Mouse (Mus musculus): ENCODE results near the gene Ints1.

Ints1 gene

GRCm38 (mm10) chr5:139717723-139718122, 57.8 kb downstream of the Ints1 start:
- peak; percentile 84 for DNase-seq (ENCODE audit: low spot score)

GRCm38 (mm10) chr5:139706496-139706895, 69.0 kb downstream of the Ints1 start:
- DNase-seq (ENCODE audit: low spot score), result no peak

- peak; percentile 62 for DNase-seq (ENCODE audit: low spot score)
Measured at GRCm38 (mm10) chr5:139702905-139703304, 72.6 kb downstream of the Ints1 start.

- DNase-seq (ENCODE audit: low spot score), result no peak
Measured at GRCm38 (mm10) chr5:139702236-139702635, 73.2 kb downstream of the Ints1 start.

Data from retina, embryonic 14.5 days (tissue).